Mouse (Mus musculus): Measurements from ENCODE around the gene Tmem163. TPM values are rescaled to one million over a fixed set of nuclear protein-coding genes. Genes with fewer than 3 reads are reported as not detected.

Gene Tmem163
- polyA plus RNA-seq (2016; fragmentation: Nextera tagmentation; extraction: Ambion mirVana) = 8.7 and 11.8 TPM in 2 replicates

GRCm38 (mm10) chr1:127679498-127680133, at the start of gene Tmem163:
TSS of gene Tmem163 (minus strand) at chr1:127679548.
- Histone ChIP-seq H3K9ac (no peak within 1 kb of the TSS), H3K9me3 (no peaks in the 10 kb centered on the region), H3K4me2 (replicated peaks) (peak within 1 kb of the TSS; percentile 97), H3K27me3 (peaks cover 58% of the 10 kb centered on the region), H3K27ac (no peak within 1 kb of the TSS), H3K4me3 (no peak within 1 kb of the TSS), H3K4me1 (peaks cover 12% of the 10 kb centered on the region; the same call in 1 of the 2 replicates), H3K36me3 (no peaks in the 10 kb centered on the region)
- 14% methylated on average over 18 of the region's 18 CpGs for WGBS
- ATAC-seq (ENCODE audit: insufficient number of reproducible peaks, insufficient read depth, low FRiP score, low TSS enrichment) = no peak

- no peak within 1 kb of the TSS for H3K9ac ChIP-seq
- no peaks in the 10 kb centered on the region for H3K4me1 ChIP-seq
- H3K4me2 ChIP-seq (replicated peaks) = no peak within 1 kb of the TSS
- H3K9me3 ChIP-seq = no peaks in the 10 kb centered on the region
- no peak for ATAC-seq (ENCODE audit: insufficient number of reproducible peaks, insufficient read depth, low FRiP score, low TSS enrichment)
- 90% methylated on average over 4 of the region's 4 CpGs for WGBS
- no peaks in the 10 kb centered on the region for H3K36me3 ChIP-seq
- H3K4me3 ChIP-seq = no peak within 1 kb of the TSS
- no peaks in the 10 kb centered on the region for H3K27me3 ChIP-seq
- H3K27ac ChIP-seq = no peak within 1 kb of the TSS
These were observed 49.7 kb upstream of the Tmem163 start, which contains the start of gene Acmsd for GRCm38 (mm10) chr1:127729096-127729495. TSS of gene Acmsd (plus strand) at chr1:127729413.

- no peak for ATAC-seq (ENCODE audit: insufficient number of reproducible peaks, insufficient read depth, low FRiP score, low TSS enrichment)
- 41% methylated on average over 2 of the region's 2 CpGs for WGBS
- Histone ChIP-seq H3K27ac (no peak overlapping the region), H3K36me3 (no peaks in the 10 kb centered on the region), H3K9me3 (no peaks in the 10 kb centered on the region), H3K9ac (no peak overlapping the region), H3K4me1 (no peaks in the 10 kb centered on the region), H3K27me3 (no peaks in the 10 kb centered on the region), H3K4me3 (no peak overlapping the region), H3K4me2 (replicated peaks) (no peak overlapping the region)
These were observed 44.2 kb upstream of the Tmem163 start for GRCm38 (mm10) chr1:127723596-127723995.

- no peak overlapping the region for H3K27ac ChIP-seq
- ATAC-seq (ENCODE audit: insufficient number of reproducible peaks, insufficient read depth, low FRiP score, low TSS enrichment) = no peak
- 91% methylated on average over 1 of the region's 1 CpGs for WGBS
These were observed 38.9 kb upstream of the Tmem163 start for GRCm38 (mm10) chr1:127718290-127718689.

GRCm38 (mm10) chr1:127716441-127716840, 37.1 kb upstream of the Tmem163 start:
- ATAC-seq (ENCODE audit: insufficient number of reproducible peaks, insufficient read depth, low FRiP score, low TSS enrichment) = no peak
- 88% methylated on average over 8 of the region's 8 CpGs for WGBS
- Histone ChIP-seq H3K9ac (no peak overlapping the region), H3K4me3 (no peak overlapping the region), H3K4me2 (replicated peaks) (no peak overlapping the region), H3K36me3 (no peaks in the 10 kb centered on the region), H3K27me3 (no peaks in the 10 kb centered on the region), H3K27ac (no peak overlapping the region), H3K4me1 (no peaks in the 10 kb centered on the region), H3K9me3 (no peaks in the 10 kb centered on the region)

More at GRCm38 (mm10) chr1:127718290-127718689, 38.9 kb upstream of the Tmem163 start:
- no peak overlapping the region for H3K9ac ChIP-seq
- no peaks in the 10 kb centered on the region for H3K27me3 ChIP-seq
- H3K4me1 ChIP-seq = no peaks in the 10 kb centered on the region
- no peaks in the 10 kb centered on the region for H3K36me3 ChIP-seq
- H3K4me2 ChIP-seq (replicated peaks) = no peak overlapping the region
- H3K9me3 ChIP-seq = no peaks in the 10 kb centered on the region
- H3K4me3 ChIP-seq = no peak overlapping the region

GRCm38 (mm10) chr1:127706269-127706668, 26.9 kb upstream of the Tmem163 start:
- no peaks in the 10 kb centered on the region for H3K27me3 ChIP-seq
- no peak overlapping the region for H3K4me3 ChIP-seq
- no peaks in the 10 kb centered on the region for H3K9me3 ChIP-seq
- no peaks in the 10 kb centered on the region for H3K4me1 ChIP-seq
- H3K4me2 ChIP-seq (replicated peaks) = no peak overlapping the region
- no peak for ATAC-seq (ENCODE audit: insufficient number of reproducible peaks, insufficient read depth, low FRiP score, low TSS enrichment)
- 80% methylated on average over 5 of the region's 5 CpGs for WGBS
- no peaks in the 10 kb centered on the region for H3K36me3 ChIP-seq
- H3K27ac ChIP-seq = no peak overlapping the region
- no peak overlapping the region for H3K9ac ChIP-seq

GRCm38 (mm10) chr1:127702187-127702586, 22.8 kb upstream of the Tmem163 start:
- no peak overlapping the region for H3K9ac ChIP-seq
- no peak overlapping the region for H3K4me2 ChIP-seq (replicated peaks)
- H3K4me1 ChIP-seq = no peaks in the 10 kb centered on the region
- no peak for ATAC-seq (ENCODE audit: insufficient number of reproducible peaks, insufficient read depth, low FRiP score, low TSS enrichment)
- H3K27ac ChIP-seq = no peak overlapping the region
- H3K27me3 ChIP-seq = no peaks in the 10 kb centered on the region
- no peak overlapping the region for H3K4me3 ChIP-seq
- no peaks in the 10 kb centered on the region for H3K9me3 ChIP-seq
- 88% methylated on average over 1 of the region's 1 CpGs for WGBS
- no peaks in the 10 kb centered on the region for H3K36me3 ChIP-seq

- Histone ChIP-seq H3K4me1 (no peaks in the 10 kb centered on the region), H3K27me3 (no peaks in the 10 kb centered on the region), H3K4me3 (no peak overlapping the region), H3K27ac (no peak overlapping the region), H3K36me3 (no peaks in the 10 kb centered on the region), H3K9ac (no peak overlapping the region), H3K4me2 (replicated peaks) (no peak overlapping the region), H3K9me3 (no peaks in the 10 kb centered on the region)
- ATAC-seq (ENCODE audit: insufficient number of reproducible peaks, insufficient read depth, low FRiP score, low TSS enrichment) = no peak
- 27% methylated on average over 2 of the region's 2 CpGs for WGBS
These were observed 17.2 kb upstream of the Tmem163 start for GRCm38 (mm10) chr1:127696533-127696932.

GRCm38 (mm10) chr1:127677661-127678580, 1.4 kb downstream of the Tmem163 start:
- Histone ChIP-seq H3K9ac (peak overlapping the region; percentile 52), H3K4me3 (peak overlapping the region; percentile 50), H3K36me3 (no peaks in the 10 kb centered on the region), H3K4me2 (replicated peaks) (peak overlapping the region; percentile 97), H3K27me3 (peaks cover 68% of the 10 kb centered on the region), H3K27ac (no peak overlapping the region), H3K4me1 (peaks cover 12% of the 10 kb centered on the region; the same call in 1 of the 2 replicates), H3K9me3 (no peaks in the 10 kb centered on the region)
- ATAC-seq (ENCODE audit: insufficient number of reproducible peaks, insufficient read depth, low FRiP score, low TSS enrichment) = peak; percentile 59; the same call in 1 of the 2 replicates
- WGBS = 2% methylated on average over 64 of the region's 64 CpGs

GRCm38 (mm10) chr1:127677131-127677631, 2.2 kb downstream of the Tmem163 start:
- H3K4me2 ChIP-seq (replicated peaks) = peak overlapping the region; percentile 97
- under 1% methylated on average over 44 of the region's 44 CpGs for whole genome bisulfite sequencing
- peak; percentile 14; the same call in 1 of the 2 replicates for ATAC-seq (ENCODE audit: insufficient number of reproducible peaks, insufficient read depth, low FRiP score, low TSS enrichment)
- no peaks in the 10 kb centered on the region for H3K36me3 ChIP-seq
- peak overlapping the region; percentile 50 for H3K4me3 ChIP-seq
- H3K27me3 ChIP-seq = peaks cover 68% of the 10 kb centered on the region
- H3K27ac ChIP-seq = no peak overlapping the region
- no peaks in the 10 kb centered on the region for H3K9me3 ChIP-seq
- H3K9ac ChIP-seq = peak overlapping the region; percentile 52
- H3K4me1 ChIP-seq = peaks cover 12% of the 10 kb centered on the region; the same call in 1 of the 2 replicates

- WGBS = 5% methylated on average over 25 of the region's 25 CpGs
- H3K36me3 ChIP-seq = no peaks in the 10 kb centered on the region
- peak overlapping the region; percentile 97 for H3K4me2 ChIP-seq (replicated peaks)
- H3K9ac ChIP-seq = no peak overlapping the region
- H3K9me3 ChIP-seq = no peaks in the 10 kb centered on the region
- peaks cover 68% of the 10 kb centered on the region for H3K27me3 ChIP-seq
- H3K4me1 ChIP-seq = peaks cover 12% of the 10 kb centered on the region; the same call in 1 of the 2 replicates
- H3K4me3 ChIP-seq = peak overlapping the region; percentile 50; the same call in 1 of the 2 replicates
- ATAC-seq (ENCODE audit: insufficient number of reproducible peaks, insufficient read depth, low FRiP score, low TSS enrichment) = no peak
- H3K27ac ChIP-seq = no peak overlapping the region
These were observed 2.7 kb downstream of the Tmem163 start for GRCm38 (mm10) chr1:127676516-127677099.

Measured in embryonic facial prominence, embryonic 12.5 days (tissue).